Mouse (Mus musculus) bone marrow, adult 2 months (tissue): ENCODE measurements around the gene Hmgcll1. TPM values are rescaled to one million over a fixed set of nuclear protein-coding genes. Genes with fewer than 3 reads are reported as not detected.

Source experiments
- H3K27ac ChIP-seq: fragments of 200-500 bp; 2 replicates; pipeline ENCODE4 v1.5.1; 2012; ENCODE audit warnings: low read depth, mild to moderate bottlenecking, control low read depth, inconsistent platforms, low read length; ENCODE audit not compliant: control insufficient read depth, poor library complexity, insufficient read depth
- H3K4me1 ChIP-seq: fragments of 200-500 bp; 2 replicates; pipeline ENCODE4 v1.6.1; 2011; ENCODE audit warnings: low read length; ENCODE audit not compliant: control insufficient read depth, insufficient read depth
- H3K4me3 ChIP-seq: fragments of 200-500 bp; replicated peaks from 2 replicates; pipeline ENCODE3; 2011; ENCODE audit warnings: mild to moderate bottlenecking, low read depth, low read length, control low read depth; ENCODE audit not compliant: control insufficient read depth
- CTCF ChIP-seq: fragments of 200-500 bp; IDR thresholded peaks from 2 replicates; pipeline ENCODE4 v1.5.1; 2011; ENCODE audit warnings: low read length, control low read depth; ENCODE audit not compliant: control insufficient read depth, insufficient read depth
- POLR2A ChIP-seq: fragments of 200-500 bp; IDR thresholded peaks from 2 replicates; pipeline ENCODE4 v1.6.1; 2011; ENCODE audit warnings: low read depth, mild to moderate bottlenecking, control low read depth, low read length, borderline replicate concordance; ENCODE audit not compliant: control insufficient read depth
- WGBS: fragments of 180-500 bp; shearing (Covaris S2); methylation state at CpG from one replicate; pipeline ENCODE4 v1.1.7; 2018; 5-methylcytosine and 5-hydroxymethylcytosine counted together
- polyA plus RNA-seq: library from polyadenylated mRNA; stranded (reverse); fragments of >200 nt; gene quantifications from 2 replicates; pipeline ENCODE4 v1.2.4, GENCODE M21; 2011; ENCODE audit warnings: low replicate concordance; ENCODE audit not compliant: missing spikeins, insufficient read depth, insufficient read length

Hmgcll1 gene
- polyA plus RNA-seq: 1.5 and 2.2 TPM in 2 replicates

- TF ChIP-seq CTCF (no peak), POLR2A (no peak)
- peak within 1 kb of the TSS; percentile 64 for H3K27ac ChIP-seq
- 27% methylated on average over 40 of the region's 40 CpGs for WGBS
- H3K4me3 ChIP-seq: peak within 1 kb of the TSS; percentile 47
- H3K4me1 ChIP-seq: no peaks in the 10 kb centered on the region
These were observed at the start of gene Hmgcll1 for GRCm38 (mm10) chr9:76014631-76015531. Gene Hmgcll1, plus strand, starts transcription at chr9:76014855.

- WGBS: 59% methylated on average over 1 of the region's 1 CpGs
- Histone ChIP-seq H3K4me3 (no peak overlapping the region), H3K27ac (no peak overlapping the region), H3K4me1 (no peaks in the 10 kb centered on the region)
- TF ChIP-seq CTCF (no peak), POLR2A (no peak)
These were observed 34.6 kb upstream of the Hmgcll1 start for GRCm38 (mm10) chr9:75980097-75980496.

GRCm38 (mm10) chr9:75981139-75981538 is 33.5 kb upstream of the Hmgcll1 start:
- TF ChIP-seq CTCF (no peak), POLR2A (no peak)
- WGBS: 82% methylated on average over 1 of the region's 1 CpGs

GRCm38 (mm10) chr9:75989491-75989890 is 25.2 kb upstream of the Hmgcll1 start:
- no peak for TF ChIP-seq CTCF
- no peak for TF ChIP-seq POLR2A
- no peaks in the 10 kb centered on the region for H3K4me1 ChIP-seq
- H3K4me3 ChIP-seq: no peak overlapping the region
- no peak overlapping the region for H3K27ac ChIP-seq
- WGBS: 83% methylated on average over 4 of the region's 4 CpGs

More at GRCm38 (mm10) chr9:75981139-75981538, 33.5 kb upstream of the Hmgcll1 start:
- Histone ChIP-seq H3K27ac (no peak overlapping the region), H3K4me1 (no peaks in the 10 kb centered on the region), H3K4me3 (no peak overlapping the region)

- no peak for TF ChIP-seq POLR2A
- no peak for TF ChIP-seq CTCF
- WGBS: 68% methylated on average over 2 of the region's 2 CpGs
- no peak overlapping the region for H3K27ac ChIP-seq
- no peaks in the 10 kb centered on the region for H3K4me1 ChIP-seq
- H3K4me3 ChIP-seq: no peak overlapping the region
These were observed 15.8 kb upstream of the Hmgcll1 start for GRCm38 (mm10) chr9:75998791-75999350.

DNA sequence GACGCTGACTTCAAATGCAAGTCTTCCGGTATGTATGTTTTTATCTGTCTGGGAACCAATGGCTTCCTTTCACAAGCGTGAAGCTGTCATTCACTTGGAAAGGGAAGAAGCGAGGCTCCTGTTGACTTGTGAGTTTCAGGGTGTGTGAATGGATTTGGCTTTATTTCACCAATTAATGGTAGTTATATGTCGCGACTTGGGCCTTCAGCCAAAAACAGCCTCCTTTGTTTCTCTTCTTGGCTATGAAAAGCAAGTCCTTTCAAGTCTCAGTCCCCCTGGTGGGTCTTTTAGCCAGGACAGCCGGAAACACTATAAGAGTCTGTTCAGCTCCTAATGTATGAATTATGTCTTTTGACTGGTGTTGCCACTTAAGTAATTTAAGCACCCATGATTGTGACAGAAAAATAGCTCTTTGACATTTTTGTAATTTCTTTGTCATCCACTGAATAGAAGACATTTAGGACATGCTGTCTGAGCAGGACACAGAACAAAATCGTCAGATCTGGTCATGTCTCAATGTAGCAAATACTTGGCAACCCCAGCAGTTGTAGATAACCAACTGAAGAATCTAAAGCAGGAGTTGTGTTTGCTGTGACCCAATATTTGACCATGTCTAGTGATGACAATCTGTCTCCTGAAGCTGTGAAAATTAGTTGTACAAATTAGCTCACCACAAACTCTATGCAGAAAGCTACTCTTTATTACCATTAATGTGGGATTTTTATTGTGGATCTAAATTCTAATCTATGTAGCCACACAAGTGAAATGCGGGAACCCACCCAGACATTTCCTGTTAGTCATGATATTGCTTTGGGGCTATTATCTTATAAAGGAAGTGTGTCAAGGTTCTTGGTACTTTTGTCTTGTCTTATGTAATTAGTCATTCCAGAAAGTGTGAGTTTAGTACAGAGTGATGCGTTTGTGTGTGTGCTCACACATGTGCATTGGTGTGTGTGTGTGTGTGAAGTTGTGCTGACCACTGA is 13.5 kb upstream of the Hmgcll1 start:
- Histone ChIP-seq H3K27ac (no peak overlapping the region), H3K4me3 (no peak overlapping the region), H3K4me1 (no peaks in the 10 kb centered on the region)
- TF ChIP-seq POLR2A (no peak), CTCF (no peak)
- WGBS: 72% methylated on average over 10 of the region's 10 CpGs

- Histone ChIP-seq H3K27ac (no peak overlapping the region), H3K4me1 (no peaks in the 10 kb centered on the region), H3K4me3 (no peak overlapping the region)
- WGBS: 76% methylated on average over 3 of the region's 3 CpGs
- no peak for TF ChIP-seq CTCF
- no peak for TF ChIP-seq POLR2A
These were observed 11.6 kb upstream of the Hmgcll1 start for GRCm38 (mm10) chr9:76003066-76003465.
